Mouse (Mus musculus): ENCODE results near the gene Cacnb4.

Cacnb4 gene

GRCm38 (mm10) chr2:52521012-52521411, 155.6 kb downstream of the Cacnb4 start:
- DNase-seq (ENCODE audit: low spot score), result no peak

DNA sequence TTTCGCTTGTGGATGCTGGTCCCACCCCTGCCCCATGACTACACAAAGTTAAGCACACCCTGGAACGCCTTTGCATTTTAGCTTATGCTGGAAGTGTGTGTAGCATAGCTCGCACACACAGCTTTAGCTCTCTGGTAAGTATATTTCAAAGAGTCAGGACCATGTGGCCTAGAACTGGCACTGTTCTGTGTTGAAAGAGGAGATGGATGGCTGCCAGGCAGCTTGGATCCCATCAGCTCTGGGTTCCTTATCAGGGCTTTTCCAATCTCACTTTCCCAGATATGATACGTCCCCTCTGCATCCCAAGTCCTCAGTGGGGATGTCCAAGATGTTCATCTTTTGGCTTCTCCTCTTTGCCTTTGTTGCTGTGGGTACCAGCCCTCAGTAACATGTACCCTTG, 157.9 kb downstream of the Cacnb4 start:
- no peak for DNase-seq (ENCODE audit: low spot score)

DNA sequence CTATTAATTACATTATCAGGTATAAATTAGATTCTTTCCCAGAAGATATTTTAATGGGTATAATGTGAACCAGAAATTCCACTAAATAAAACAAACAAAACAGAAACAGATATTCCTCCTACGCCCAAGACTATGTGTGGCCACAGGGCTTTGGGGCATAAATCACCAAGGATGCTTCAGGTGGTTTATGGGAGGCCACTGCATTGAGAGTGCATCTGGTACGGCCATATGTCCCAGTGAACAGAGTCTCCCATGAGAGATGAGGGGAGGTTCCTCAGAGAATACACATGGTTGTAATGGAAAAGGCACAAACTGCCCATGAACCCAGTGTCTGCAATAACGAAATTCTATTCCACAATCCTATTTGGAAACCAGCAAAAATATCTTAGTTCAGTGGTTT, 160.1 kb downstream of the Cacnb4 start:
- no peak for DNase-seq (ENCODE audit: low spot score)

DNA sequence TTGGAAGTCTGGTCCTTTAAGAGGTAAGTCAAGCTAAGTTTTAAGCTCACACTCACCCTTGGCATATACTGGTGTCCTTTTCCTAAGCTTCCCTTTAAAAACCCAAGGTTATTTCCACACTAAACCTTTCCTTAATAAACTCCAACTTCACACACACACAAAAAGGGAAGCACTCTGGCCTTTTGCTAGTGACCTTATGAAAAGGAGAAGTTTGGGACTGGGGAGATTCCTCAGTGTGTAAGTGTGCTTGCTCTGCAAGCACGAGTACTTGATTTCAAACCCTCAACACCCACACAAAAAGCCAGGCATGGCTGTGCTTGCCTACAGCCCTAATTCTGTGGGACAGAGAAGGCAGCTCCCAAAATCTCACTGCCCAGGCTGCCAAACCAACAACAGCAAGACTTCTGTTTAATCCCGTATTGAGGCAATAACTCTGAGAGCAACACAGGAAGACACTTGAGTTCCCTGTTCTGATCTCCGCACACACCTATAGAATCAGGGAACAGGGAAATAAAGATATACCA, 163.7 kb downstream of the Cacnb4 start:
- DNase-seq (ENCODE audit: low spot score), result no peak

DNA sequence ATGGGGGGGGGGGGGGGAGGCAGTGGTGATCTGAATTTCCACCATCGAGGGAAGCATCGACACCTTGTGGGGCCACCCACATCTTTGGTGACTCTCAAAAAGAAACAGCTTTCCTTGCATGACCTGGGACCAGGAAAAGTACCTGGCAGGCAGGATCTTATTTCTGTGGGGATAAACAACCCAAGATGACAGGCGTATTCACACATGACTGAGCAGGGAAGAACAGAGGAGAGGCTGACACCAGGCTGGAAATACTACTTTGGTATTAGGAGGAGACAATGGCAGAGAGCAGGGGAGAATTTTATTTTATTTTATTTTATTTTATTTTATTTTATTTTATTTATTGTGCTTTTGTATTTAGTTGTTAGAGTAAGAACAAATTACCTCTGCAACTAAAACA, 164.4 kb downstream of the Cacnb4 start:
- no peak for DNase-seq (ENCODE audit: low spot score)

- no peak for DNase-seq (ENCODE audit: low spot score)
Measured at GRCm38 (mm10) chr2:52511799-52512198, 164.8 kb downstream of the Cacnb4 start.

GRCm38 (mm10) chr2:52509779-52510500, 166.7 kb downstream of the Cacnb4 start:
- no peak for DNase-seq (ENCODE audit: low spot score)

DNA sequence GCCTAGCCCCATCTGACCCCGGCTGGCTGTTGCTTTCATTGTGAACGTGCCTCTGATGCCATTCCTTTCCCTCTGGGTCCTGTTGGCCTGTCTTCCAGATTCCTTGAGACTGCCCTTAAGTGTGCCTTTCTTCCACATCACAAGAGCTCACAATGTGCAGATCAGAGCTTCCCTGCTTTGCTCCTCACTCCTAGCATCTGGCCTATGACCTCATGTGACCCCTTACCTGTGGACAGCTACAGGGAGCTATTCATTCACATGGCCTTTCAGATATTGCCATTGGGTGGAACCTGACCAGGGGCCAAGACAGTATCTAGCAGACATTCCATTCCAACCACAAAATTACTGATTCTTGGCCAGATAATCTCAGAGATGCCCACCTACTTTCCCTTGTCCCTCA, 171.5 kb downstream of the Cacnb4 start:
- no peak for DNase-seq (ENCODE audit: low spot score)

- peak; percentile 80 for DNase-seq (ENCODE audit: low spot score)
Measured at GRCm38 (mm10) chr2:52504762-52505161, 171.9 kb downstream of the Cacnb4 start.

GRCm38 (mm10) chr2:52499849-52500262, 176.8 kb downstream of the Cacnb4 start:
- no peak for DNase-seq (ENCODE audit: low spot score)

DNA sequence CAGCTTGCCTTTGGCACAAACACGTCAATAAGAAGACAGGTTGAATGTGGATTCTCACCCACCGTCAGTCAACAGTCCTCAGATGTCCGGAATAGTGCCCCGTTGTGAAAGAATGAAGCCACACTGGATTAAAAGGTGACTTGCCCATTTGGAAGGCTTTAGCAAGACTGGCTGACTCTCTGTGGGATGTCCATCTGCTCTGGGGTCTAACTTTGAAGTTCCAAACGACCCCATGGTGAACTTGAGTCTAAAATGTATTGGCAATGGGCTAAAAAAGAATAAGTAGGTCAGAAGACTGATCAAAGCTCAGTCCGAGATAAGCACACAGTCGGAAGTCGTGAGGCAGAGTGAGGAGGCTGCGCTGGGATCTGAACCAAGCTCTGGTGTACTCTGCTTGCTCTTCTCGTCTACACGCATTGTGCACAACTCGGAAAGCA, 177.5 kb downstream of the Cacnb4 start:
- DNase-seq (ENCODE audit: low spot score), result no peak

DNA sequence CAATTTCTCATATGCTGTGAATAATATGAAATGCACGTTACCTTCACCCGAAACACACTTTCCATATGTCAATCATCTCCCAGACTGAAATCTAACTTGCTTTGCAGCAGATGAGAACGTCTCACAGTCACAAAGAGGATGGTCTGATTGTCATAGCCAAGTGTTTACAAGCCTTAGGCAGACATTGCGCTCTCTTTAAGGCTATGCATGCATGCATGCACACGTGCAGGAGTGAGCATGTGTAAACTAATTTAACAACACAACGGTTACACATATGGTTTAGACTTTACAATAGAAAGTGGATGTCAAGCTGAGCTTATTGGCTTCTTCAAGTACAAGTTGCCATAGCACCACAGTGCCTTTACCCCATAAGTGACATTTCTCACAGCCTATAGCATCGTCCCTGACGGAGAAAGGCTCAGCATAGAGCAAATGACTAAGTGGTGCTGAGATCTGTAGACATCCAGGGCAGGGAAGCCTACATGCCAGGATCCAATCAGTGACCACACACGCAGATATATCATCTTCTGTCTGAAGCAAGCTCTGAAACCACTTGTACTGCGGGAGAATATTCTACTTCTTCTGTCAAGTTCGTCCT, 181.4 kb downstream of the Cacnb4 start:
- no peak for DNase-seq (ENCODE audit: low spot score)

DNA sequence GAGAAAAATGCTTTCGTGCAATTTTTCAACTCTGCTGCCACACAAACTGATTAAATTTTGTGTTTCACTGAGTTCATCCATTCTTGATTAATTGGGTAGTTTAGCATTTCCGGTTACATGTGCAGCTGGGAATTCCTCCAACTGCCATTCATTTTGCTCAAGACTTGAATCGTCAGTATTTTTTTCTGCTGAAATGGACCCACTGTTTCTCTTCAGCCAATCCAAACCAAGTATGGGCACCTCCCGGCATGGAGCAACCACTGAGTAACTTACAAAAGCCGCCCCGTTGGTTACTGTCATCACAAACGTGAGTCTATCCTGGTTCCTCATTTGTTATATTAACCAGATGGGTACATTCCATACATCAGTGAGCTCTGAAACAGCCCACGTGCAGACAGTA, 182.4 kb downstream of the Cacnb4 start:
- DNase-seq (ENCODE audit: low spot score), result no peak

DNA sequence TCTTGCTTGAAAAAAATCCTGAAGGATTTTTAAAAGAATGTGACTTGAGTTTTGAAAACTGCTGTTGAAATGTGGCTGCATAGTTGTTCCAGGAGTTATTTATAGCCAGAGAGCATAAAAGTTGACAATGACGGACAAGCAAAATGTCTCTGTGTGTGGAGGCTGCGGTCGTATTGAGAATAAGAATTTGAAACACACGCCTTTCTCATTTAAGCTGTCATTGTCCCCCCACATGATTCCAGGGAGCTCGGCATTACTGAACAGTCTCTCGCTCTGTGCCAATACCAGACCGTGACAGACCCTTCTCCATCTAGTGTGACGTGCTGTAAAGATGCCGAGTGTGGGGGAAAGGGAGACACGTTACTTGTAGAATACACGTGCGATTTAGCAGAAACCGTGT, 183.8 kb downstream of the Cacnb4 start:
- DNase-seq (ENCODE audit: low spot score), result no peak

- no peak for DNase-seq (ENCODE audit: low spot score)
Measured at GRCm38 (mm10) chr2:52489840-52490239, 186.8 kb downstream of the Cacnb4 start.

GRCm38 (mm10) chr2:52483496-52483895, 193.1 kb downstream of the Cacnb4 start:
- DNase-seq (ENCODE audit: low spot score), result no peak

DNA sequence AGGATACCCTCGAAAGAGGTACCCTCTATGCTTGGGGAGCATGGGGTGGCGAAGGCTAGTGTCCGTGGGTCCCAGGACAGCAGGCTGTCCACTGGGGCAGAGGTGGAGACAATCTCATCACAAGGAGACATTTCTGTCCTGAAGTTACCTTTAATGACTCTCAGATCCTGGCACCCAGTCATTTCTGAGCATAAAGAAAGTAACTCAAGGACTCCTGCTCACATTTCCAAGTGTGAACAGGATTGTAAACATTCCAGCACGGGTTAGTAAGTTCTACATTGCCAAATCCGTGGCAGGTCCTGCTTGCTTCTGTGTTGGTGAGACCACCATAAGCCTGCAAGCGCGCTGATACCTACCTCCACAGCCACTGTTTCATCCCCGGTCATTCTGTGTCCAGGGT, 196.2 kb downstream of the Cacnb4 start:
- no peak for DNase-seq (ENCODE audit: low spot score)

DNA sequence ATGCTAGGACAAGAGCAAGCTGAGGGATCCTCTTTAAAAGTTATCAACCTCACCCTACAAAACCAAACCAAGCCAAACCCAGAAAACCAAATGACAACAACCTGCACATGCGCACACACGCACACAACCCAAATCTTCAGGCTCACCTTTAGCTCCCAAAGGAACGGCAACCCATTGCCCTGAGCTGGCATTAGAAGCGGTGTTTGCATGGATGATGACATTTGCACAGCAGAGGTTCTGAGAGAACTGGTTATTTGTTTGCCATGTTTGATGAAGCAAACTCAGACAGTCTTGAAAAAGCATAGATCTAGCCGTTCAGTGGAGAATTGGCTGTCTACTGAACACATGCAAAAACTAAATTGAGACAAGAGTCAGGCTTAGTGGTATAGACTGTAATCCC, 198.1 kb downstream of the Cacnb4 start:
- DNase-seq (ENCODE audit: low spot score), result no peak

- DNase-seq (ENCODE audit: low spot score), result no peak
Measured at GRCm38 (mm10) chr2:52477550-52477907, 199.1 kb downstream of the Cacnb4 start.

DNA sequence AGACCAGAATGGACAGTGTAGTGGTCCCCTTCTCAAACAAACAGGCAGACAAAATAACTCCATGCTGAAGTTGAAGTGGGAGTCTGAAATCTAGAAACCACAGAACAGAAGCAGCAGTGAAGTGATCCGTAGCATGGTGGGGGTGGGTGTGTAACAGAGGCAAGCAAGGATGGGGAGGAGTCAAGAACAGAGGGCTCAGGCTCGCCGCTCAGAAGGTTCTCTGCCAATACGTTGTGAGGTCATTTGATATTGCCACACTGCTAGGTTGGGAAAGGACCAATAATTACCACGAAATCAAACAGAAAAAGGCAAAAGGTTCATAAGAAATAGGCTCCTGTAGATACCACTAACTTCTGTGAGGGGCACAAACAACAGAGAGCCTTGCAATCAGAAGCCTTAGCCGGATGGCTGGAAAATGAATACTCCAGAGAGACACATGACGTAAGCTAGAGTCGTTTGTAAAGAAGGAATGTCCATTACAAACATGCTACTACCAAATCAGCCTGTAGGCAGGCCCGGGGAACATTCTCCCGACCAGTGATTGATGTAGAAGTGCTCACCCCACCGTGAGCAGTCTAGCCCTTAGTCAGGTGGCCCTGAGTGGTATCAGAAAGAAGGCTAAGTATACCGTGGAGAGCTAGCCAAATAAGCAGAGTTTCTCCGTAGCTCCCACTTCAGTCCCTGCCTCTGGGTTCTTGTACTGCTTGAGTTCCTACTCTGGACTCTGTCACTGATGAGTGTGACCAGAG, 199.7 kb downstream of the Cacnb4 start:
- DNase-seq (ENCODE audit: low spot score), result peak; percentile 50

DNA sequence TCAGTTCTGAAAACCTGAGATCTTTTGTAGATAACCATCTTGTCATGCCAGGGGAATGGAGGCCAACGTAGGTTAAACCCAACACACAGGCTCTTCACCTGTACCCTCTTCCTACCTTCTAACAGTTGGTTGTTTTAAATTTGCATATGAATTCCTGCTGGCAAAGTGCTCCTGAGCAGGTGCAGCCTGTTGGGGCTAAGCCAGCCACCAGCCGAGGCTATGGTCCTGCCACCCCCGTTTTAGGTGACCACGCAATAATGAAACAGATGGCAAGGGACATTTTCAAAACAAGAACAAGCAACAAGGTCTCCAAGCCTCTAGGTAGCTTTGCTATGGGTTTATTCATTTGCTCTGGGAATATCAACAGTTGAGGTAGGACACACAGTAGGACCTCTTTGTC, 200.8 kb downstream of the Cacnb4 start:
- DNase-seq (ENCODE audit: low spot score), result no peak

- no peak for DNase-seq (ENCODE audit: low spot score)
Measured at GRCm38 (mm10) chr2:52474570-52474969, 202.1 kb downstream of the Cacnb4 start.

All from lung, postnatal 25 days (tissue).